Mouse (Mus musculus): ENCODE results near the gene Haus6. TPM values are rescaled to one million over a fixed set of nuclear protein-coding genes. Genes with fewer than 3 reads are reported as not detected.

The Haus6 gene
- polyA plus RNA-seq (2015; fragmentation: Illumina TruSeq; extraction: RNeasy Lipid Tissue Mini Kit (QIAGEN cat#74804); ENCODE audit: insufficient read depth, low replicate concordance) = 21.7 TPM

DNA sequence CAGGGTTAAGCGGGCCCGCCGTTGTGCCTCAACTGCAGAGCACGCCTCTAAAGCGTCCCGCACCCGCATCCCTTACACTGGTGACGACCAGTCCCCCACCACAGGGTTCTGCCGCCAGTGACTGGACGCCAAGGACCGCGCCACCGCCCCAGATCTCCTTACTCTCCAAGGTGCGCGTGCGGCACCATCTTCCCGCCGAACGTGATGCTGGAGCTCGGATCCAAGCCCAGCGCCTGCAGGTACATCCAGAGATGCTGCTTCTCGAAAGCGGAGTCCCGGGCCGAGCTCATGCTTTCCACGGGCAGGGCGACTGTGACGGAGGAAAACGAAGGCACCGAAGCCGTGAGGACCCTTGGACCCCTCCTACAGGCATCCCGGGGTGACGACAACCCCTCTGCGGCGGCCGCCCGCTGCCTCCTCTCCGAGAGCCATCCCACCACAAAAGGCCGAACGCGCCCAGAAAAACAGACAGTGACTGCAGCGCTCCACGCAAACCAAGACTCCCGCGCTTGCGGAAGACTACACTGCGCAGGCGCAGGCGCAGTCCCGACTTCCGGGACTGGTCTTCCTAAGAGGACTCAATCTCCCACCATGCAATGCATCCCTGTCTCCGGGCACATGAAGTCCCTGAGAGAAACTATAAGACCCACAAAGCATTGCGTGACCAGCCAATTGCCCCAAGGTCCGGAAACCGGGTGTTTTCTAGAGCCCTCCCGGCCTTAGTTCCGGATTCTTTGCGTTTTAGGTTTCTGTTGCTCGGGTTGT, at the start of gene Haus6:
TSS of gene Haus6 (minus strand) at position 532 of the 765 bp plus-strand sequence.

GRCm38 (mm10) chr4:86575283-86575983, 36.4 kb downstream of the Haus6 start, which contains the start of gene Rraga:
TSS of gene Rraga (plus strand) at chr4:86575668.

DNA sequence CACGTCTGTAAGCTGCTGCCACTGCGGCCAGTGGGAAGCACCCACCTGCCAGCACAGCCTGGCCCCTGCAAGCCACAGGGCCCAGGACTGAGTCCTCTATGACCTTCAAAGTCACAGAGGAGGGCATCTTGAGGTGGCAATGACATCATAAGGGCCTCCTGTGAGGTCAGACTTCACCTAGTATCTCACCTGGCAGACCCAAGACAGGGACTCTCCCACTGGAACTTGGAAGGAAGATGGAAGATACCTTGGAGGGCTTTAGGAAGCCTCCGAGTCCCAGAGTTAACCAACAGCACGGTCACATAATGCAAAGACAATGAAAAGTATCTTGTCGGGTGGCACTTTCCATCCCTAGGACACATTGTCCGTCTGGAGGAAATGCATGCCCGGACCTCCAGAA, 53.6 kb downstream of the Haus6 start, which contains the start of gene Saxo1:
TSS of gene Saxo1 (minus strand) at position 101 of the 400 bp plus-strand sequence.

Other genes with a start within 250 kb of the Haus6 start
- gene Saxo1, start 53.7 kb downstream of the Haus6 start, polyA plus RNA-seq (2015; fragmentation: Illumina TruSeq; extraction: RNeasy Lipid Tissue Mini Kit (QIAGEN cat#74804); ENCODE audit: insufficient read depth, low replicate concordance) = not detected
- gene Rraga, start 36.4 kb downstream of the Haus6 start, polyA plus RNA-seq (2015; fragmentation: Illumina TruSeq; extraction: RNeasy Lipid Tissue Mini Kit (QIAGEN cat#74804); ENCODE audit: insufficient read depth, low replicate concordance) = 82.9 TPM
- gene Plin2, start 58.0 kb upstream of the Haus6 start, polyA plus RNA-seq (2015; fragmentation: Illumina TruSeq; extraction: RNeasy Lipid Tissue Mini Kit (QIAGEN cat#74804); ENCODE audit: insufficient read depth, low replicate concordance) = 46.8 TPM
- 18.8 TPM for gene Dennd4c, start 136.5 kb upstream of the Haus6 start, polyA plus RNA-seq (2015; fragmentation: Illumina TruSeq; extraction: RNeasy Lipid Tissue Mini Kit (QIAGEN cat#74804); ENCODE audit: insufficient read depth, low replicate concordance)
- 3,155 TPM for gene Rps6, start 245.4 kb upstream of the Haus6 start, polyA plus RNA-seq (2015; fragmentation: Illumina TruSeq; extraction: RNeasy Lipid Tissue Mini Kit (QIAGEN cat#74804); ENCODE audit: insufficient read depth, low replicate concordance)